Mouse (Mus musculus): Measurements from ENCODE around the gene Alkbh4.
"Not testable (repeated sequence)": the region's sequence is repeated elsewhere in the genome, so short reads cannot be mapped to it uniquely, and the experiment has no call there.

Gene Alkbh4

DNA sequence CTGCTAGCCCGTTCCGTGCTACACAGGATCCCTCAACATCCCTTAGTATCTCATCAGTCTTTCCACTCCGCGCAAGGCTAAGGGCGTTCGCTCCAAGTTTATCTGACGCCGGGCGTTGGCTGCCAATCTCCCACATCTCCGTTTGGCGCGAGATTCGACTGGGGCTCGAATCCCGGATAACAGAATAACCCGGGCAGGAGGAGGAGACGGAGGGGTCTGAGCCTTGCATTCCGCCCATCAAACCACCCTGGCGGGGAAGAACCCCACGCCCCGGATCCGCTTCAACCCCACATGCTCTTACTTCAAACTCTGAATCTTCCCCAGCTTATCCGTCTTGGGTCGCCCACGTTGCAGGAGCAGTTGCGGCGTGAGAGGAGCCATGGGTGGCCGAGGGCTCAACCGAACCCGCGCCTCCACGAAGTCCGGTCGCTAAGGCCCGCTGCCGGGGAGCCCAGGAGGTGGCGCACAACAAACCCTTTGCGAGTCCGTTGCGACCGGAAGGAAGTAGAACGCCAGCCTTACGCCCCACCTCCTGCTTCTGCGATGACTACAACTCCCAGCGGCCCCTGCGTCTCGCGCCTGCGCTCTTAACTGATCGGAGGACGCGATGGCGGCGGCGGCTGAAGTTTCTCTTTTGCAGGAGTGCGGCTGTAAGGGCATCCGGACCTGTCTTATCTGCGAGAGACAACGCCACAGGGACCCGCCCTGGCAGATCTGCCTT lies at the start of gene Alkbh4, which contains the start of gene Lrwd1:
TSS of gene Alkbh4 (plus strand) at position 576 of the 721 bp plus-strand sequence.
TSS of gene Lrwd1 (minus strand) at position 504 of the 721 bp plus-strand sequence.
- DNase-seq, result peak; percentile 98

DNA sequence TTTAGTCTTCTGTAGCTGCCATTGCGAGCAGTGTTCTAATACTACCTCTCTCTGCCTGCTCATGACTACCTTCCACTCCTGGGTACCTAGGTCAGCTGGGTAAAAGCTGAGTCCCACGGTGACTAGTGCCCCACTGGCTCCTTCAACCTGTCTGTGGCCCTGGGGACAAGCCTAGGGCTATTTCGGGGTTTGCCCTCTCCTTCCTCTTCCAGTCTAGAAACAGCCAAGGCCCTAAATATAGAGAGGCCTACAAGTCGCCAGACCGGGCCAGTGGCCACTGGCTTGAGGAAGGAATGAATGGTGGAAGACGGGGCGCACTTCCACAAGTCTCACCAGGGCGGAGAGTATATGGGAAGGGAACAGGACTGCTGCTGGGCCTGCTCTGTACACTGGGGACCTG lies 49.7 kb upstream of the Alkbh4 start:
- no peak for DNase-seq

DNA sequence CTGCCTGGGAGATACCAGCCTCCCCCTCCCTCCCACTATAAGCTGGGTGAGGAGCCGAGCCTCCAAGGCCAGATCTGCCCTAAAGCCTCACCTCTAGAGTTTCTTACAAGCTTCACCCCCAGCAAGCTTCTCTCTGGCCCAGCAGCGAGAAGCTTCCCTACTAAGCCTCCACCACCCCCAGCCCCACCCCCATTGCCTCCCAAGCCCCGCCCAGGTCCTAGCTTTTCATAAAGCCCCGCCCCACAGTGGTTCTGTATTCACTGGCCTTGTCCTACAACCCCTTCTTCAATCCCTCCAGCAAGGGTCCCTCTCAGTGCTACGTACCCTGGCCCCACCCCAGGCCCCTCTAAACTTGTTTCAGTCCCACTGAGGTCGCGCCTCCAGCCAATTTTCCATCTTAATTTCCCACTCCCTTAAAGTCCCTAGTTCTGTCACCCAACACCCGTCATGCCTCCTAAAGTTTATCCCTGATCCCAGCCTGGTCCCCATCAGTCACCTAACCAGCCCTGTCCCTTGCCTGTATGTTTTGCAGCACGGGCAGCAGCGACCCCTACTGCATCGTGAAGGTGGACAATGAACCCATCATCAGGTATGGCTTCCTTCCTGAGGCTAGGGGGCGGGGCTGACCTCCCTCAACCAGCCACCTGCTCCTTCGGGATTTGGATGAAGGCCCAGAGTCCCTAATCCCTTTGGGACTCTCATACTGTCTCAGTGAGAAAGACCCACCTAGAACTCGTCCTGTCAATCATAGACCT lies 46.9 kb upstream of the Alkbh4 start:
- no peak for DNase-seq

DNA sequence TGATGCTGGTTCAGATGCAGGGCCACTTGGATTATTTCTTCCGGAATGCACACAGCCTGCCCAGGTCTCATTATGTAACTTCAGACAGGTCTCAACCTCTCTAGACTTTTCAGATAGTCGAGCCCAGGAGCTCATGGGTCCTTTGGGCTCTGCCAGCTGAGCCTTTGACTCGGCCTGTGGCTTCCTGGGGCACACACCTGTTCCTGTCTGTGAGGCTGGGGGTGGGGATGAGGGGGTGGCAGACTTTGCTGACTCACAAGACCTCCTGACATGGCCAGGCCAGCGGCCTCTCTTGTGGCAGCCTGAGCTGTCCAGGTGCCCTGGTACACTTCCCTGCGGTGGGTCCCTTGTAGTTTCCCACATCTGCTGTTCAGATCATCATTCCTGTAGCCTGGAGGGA lies 44.0 kb upstream of the Alkbh4 start:
- no peak for DNase-seq

DNA sequence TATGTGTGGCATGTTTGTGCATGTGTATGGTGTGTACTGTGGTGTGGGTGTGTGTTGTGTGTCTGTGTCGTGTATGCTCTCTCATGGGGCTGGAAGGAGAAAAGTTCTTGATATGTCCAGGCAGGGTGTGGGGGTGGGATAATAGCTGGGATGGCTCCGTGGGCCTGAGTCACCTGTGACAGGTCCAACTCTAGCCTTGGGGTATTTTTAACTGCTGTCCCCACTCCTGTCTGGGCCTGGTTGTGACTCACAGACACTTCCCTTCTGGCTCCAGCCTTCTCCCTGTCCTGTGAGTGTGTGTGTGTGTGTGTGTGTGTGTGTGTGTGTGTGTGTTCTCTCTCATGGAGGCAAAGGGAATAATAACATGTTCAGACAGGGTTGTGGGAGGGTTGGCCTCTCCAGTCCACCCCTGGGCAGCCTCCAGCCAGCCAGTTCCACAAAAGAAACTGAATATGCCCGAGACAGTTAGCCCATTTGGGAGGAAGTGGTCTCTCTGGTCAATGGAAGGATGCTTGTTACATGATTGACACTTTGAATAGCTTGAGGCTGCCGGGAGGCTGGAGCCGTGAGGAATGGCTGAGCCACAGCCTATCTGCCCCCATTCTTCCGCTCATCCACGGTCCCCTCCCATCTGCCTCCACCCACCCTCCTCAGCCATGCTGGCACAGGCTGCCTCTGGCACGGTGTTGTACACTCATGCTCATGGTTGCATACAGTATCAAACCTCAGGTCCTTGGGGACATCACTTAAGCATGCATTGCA lies 41.5 kb upstream of the Alkbh4 start:
- DNase-seq, result no peak

DNA sequence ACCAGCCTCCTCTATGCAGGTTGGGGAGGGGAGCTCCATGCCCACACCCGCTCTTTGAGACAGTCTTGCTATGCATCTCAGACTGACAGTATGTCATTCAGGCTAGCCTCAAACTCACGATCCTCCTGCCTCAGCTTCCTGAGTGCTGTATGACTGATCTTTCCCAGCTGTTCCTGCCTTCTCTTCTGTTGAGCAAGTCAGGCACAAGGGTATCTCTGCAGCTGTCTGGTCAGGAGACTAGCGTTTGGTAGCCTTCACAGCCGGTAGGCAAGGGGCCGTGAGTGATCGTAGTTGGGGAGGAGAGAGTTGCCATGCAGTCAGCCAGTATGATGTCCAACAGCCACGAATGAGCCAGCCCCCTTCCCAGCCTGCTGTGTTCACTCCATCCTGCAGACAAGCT lies 40.9 kb upstream of the Alkbh4 start:
- no peak for DNase-seq

DNA sequence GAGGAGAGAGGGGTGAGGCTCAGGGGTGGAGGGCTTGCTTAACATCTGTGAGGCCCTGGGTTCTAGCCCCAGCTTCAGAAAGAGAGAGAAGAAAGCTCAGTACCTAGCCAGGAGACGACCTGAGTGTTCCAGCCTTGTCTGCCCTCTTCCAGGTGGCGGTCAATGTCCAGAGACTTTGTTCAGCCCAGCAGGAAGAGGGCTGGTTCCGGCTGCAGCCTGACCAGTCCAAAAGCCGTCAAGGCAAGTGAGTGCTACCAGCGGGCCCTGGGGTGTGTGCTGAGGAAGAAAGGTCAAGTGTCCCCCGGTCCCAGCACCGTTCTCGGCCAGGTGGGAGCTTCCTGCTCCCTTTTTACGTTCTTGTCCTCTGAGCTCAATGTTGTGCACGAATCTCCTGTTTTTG lies 37.4 kb upstream of the Alkbh4 start:
- no peak for DNase-seq

DNA sequence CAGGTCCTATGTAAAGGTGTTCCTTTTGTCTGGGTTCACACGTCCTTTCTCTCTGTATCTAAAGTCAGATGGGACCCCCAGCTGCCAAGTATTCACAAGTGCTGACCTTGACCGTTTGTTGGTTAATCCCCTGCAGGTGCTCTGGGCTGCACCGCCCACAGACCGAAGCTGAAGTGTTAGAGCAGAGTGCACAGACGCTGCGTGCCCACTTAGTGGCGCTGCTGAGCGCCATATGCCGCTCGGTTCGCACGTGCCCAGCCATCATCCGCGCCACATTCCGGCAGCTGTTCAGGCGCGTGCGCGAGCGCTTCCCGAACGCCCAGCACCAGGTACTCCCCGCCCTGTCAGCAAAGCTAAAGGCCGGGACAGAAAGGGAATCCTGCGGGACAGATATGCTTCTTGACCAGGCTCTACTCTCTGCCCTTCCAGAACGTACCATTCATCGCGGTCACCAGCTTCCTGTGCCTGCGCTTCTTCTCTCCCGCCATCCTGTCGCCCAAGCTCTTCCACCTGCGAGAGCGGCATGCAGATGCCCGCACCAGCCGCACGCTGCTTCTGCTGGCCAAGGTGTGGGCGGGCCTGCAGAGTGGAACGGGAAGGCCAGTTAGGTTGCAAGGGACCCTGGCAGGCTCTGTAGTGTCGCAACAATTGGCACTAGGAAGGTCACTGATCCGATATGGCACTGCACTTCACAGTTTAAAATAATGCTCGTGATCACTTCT lies 33.7 kb upstream of the Alkbh4 start:
- peak; percentile 78 for DNase-seq

DNA sequence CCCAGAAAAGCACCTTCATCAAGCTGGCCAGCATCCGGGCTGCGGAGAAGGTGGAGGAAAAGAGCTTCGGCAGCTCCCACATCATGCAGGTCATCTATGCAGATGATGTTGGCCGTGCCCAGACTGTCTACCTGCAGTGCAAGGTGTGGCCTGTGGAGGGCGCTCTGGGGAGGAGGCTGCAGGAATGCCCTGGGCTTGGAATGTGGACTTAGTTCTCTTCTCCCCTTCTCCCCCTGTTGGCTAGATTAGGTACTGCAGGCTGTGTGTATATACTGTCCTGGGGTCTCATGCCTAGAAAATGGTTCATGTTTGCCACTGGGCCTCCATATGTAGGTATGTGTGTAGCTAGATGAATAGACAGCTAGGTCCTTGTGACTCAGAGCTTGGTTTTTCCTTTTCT lies 31.4 kb upstream of the Alkbh4 start:
- peak; percentile 37 for DNase-seq

DNA sequence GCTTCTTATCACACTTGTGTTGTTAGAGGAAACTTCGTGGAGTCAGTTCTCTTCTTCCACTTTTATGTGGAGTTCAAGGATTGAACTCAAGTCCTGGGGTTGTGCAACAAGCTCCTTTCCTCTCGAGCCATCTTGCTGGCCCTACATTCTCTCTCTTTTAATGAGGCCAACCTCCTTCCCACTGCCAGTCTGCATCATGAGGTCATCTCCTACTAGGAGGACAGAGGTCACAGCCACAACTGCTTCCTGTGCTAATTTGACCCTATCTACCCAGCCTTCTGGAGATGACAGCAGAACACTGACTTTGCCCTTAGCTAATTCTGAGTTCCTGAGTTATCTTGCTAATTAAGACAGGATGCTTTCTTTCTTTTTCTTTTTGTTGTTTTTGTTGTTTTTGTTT lies 27.5 kb upstream of the Alkbh4 start:
- no peak for DNase-seq

DNA sequence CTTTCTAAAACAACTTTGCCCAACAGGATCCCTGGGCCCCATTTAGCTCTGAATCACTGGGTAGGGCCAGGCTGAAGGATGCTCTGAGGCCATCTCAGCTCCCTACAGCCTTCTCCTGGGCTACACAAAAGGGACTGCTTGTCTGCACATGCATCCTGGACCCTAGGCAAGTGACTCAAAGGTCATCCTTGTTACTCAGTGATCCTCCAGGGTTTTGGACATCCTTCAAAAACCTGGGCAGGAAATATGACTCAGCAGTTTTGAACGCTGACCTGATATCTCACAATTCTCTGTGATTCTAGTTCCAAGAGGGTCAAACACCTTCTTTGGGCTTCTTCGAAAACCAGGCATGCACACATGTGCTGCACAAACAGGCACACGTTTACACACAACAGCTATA lies 26.9 kb upstream of the Alkbh4 start:
- DNase-seq, result no peak

DNA sequence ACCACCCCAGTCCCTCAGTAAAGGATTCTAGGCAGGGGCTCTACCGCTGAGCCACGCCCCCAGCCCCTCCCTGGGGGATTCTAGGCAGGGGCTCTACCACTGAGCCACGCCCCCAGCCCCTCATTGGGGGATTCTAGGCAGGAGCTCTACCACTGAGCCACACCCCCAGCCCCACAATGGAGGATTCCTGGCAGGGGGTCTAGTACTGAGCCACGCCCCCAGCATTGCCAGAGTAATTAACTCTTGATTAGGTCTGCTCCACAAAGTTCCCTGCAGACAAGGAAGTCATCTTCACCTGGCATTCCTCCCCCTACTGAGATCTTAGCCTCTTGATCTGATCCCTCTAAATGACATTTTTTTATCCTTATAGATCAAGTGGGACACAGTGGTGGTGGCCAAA lies 22.4 kb upstream of the Alkbh4 start:
- not testable (repeated sequence) for DNase-seq

DNA sequence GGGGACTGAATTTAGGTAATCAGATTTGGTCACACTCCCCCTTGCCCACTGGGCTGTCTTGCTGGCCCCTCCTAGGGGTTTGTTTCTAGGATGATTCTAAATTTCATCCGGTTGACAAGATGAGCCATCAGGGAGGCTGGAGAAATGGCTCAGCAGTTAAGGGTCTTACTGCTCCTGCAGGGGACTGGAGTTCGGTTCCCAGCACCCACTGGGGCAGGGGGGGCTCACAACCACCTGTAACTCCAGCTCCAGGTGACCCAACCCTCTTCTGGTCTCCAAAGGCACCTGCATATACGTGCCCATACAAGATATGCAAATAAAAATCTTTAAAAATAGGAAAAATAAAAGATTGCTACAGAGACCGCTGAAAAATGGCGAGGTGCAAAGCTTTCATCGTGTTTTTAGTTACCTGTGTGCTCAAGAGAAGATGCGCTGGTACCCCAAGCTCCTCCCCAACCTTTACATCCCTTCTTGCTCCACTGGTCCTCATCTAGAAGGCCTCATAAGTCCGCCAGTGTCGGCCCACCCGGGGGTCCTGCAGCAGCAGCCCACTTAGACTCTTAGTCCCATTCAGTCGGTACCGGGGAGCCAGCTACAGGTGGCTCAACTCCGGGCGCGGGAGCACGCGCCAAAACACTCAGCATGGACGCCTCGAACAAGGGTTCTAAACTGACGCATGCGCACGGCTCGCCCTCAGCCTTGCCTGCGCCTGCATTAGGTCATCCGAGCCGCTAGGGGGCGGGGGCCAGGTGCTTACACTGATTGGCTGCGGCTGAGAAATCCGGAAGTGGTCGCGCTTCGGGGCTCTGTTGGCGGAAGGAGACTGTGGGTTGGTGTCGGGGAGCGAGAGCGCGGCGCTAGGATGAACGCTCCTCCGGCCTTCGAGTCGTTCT lies 19.8 kb upstream of the Alkbh4 start, which contains the start of gene Polr2j:
TSS of gene Polr2j (plus strand) at position 741 of the 893 bp plus-strand sequence.
- DNase-seq, result peak; percentile 97

DNA sequence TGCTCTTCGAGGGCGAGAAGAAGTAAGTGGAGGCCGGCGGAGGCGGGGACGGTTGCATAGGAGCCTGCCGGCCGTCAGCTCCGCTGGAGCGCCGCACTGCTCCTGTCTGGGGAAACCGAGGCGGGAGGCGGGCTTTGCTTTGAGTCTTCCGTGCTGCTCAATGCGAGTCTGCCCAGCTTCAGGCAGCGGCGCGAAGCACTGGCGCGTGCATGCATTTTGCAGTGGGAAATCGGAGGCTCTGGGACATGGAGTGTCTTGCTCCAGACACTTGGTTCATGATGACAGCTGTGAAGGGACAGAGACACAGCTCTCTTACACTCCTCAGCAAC lies 19.2 kb upstream of the Alkbh4 start:
- no peak for DNase-seq

DNA sequence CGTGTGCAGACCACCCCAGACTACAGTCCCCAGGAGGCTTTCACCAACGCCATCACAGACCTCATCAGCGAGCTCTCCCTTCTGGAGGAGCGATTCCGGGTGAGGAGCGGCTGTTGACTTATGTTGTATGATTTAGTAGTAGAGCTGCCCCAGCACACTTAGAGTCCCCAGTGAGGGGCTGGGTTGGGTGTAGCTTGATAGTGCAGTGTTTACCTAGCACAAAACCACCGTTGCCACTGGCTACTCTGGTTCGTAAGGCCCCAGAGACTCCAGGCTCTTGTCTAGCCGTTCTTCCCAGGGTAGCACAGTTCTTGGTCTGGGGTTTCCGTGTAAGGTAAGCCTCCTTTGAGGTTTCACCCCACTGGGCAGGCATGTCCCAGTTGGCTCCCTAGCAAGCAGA lies 13.8 kb upstream of the Alkbh4 start:
- DNase-seq, result no peak

DNA sequence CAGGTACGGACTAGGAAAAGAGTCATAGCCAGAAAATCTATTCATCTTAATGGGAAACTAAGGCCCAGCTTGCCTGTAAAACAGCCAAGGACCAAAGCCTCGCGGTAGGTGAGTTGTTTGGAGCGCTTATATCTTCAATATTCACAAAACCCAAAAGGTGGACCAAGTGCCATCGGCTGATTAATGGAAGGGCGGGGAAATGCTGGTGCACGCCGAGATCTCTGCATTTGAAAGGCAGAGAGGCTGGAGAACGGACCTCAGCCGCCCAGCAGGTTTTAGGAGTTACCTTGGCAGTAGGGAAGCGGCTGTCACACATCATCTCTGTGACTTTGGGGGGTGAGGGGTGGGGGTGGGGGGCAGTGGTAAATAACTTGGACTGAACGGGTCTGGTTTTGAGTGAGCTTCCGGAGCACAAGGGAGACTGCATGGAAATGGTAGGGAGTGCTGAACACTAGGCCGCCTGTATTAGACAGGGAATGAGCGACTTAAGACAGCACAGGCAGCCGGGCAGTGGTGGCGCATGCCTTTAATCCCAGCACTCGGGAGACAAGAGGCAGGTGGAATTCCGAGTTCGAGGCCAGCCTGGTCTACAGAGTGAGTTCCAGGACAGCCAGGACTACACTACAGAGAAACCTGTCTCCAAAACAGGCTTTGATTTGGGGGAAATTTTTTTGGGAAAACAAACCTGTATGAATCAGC lies 495 bp downstream of the Alkbh4 start:
- DNase-seq, result peak; percentile 13

DNA sequence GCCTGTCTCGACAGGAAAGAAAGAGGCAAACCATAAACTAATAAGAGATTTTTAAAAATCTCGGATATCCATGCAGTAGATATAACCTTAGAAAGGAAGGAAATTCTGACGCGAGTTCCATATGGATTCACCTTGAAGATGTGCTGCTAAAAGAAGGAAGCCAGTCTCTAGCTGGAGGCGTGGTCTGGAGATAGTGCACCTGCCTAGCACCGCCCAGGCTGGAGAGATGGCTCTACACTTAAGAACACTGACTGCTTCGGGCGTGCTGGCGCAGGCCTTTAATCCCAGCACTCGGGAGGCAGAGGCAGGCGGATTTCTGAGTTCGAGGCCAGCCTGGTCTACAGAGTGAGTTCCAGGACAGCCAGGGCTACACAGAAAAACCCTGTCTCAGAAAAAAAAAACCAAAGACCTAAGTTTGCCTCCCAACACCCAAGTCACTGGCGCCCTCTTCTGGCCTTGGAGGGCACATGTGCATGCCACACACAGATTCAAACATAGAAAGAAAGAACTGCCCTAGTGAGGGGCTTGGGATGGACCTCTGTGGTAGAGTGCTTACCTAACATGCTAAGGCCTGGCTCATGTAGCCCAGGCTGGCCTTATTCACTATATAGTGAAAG lies 1.8 kb downstream of the Alkbh4 start:
- DNase-seq, result peak; percentile 64

DNA sequence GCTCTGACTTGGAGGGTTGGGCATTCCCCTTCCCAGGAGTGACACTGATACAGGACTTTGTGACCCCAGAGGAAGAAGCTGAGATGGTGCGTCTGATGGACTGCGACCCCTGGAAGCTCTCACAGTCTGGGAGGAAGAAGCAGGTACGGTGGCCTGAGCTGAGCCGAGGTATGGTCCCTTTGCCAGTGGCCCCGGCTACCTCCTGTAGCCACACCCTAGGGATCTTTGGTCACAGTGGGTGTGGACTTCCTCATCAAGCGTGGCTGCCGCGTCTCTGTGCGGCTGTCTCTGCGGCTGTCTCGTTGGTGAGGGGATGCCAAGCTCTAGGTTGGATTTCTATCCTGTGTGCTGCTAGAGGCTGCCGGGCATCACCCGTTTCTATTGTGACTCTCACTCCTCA lies 3.4 kb downstream of the Alkbh4 start:
- DNase-seq, result no peak

DNA sequence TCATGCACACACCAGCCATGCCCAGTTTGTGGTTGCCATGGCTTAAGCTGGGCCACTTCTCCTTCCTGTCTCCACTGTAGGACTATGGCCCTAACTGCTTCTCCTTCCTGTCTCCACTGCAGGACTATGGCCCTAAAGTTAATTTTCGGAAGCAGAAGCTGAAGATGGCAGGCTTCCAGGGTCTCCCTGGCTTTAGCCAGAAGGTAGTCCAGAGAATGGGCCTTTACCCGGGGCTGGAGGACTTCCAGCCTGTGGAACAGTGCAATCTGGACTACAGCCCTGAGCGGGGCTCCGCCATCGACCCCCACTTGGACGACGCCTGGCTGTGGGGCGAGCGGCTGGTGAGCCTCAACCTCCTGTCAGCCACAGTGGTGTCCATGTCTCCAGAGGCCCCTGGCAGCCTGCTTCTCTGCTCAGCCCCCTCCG lies 4.1 kb downstream of the Alkbh4 start:
- no peak for DNase-seq

DNA sequence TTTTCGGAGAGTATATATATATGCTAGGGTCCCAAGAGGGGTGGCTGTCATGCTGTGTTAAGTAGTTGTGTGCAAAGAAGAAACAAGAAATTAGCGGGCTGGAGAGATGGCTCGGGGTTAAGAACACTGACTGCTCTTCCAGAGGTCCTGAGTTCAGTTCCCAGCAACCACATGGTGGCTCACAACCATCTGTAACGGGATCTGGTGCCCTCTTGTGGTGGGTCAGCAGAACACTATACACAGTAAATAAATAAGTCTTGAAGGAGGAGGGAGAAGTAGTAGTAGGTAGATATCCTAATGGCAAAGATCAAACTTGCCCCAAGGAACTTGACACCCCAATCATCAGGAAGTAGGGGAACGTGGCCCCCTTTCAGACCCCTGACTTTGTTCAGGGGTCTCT lies 6.8 kb downstream of the Alkbh4 start:
- no peak for DNase-seq

All from lung, postnatal 10 days (tissue).